Mouse (Mus musculus): Measurements from ENCODE around the gene Cdh13. TPM values are rescaled to one million over a fixed set of nuclear protein-coding genes. Genes with fewer than 3 reads are reported as not detected.

Gene Cdh13
- 74.7 and 75.0 TPM in 2 replicates for polyA plus RNA-seq (2015; fragmentation: Nextera tagmentation; extraction: Ambion mirVana)

GRCm38 (mm10) chr8:118283600-118284111 lies at the start of gene Cdh13:
Gene Cdh13 (plus strand): TSS chr8:118283733.

GRCm38 (mm10) chr8:119344190-119344856 lies 1060.8 kb downstream of the Cdh13 start, which contains the start of gene Hsbp1:
Gene Hsbp1 (plus strand): TSS chr8:119344488.

All from skeletal muscle tissue, postnatal 0 days (tissue).